Mouse (Mus musculus): ENCODE data around the gene Hyal3. TPM values are rescaled to one million over a fixed set of nuclear protein-coding genes. Genes with fewer than 3 reads are reported as not detected.

Hyal3 gene
- total RNA-seq, 2 experiments from 2014 or later = 1.6 TPM

- DNase-seq (ENCODE audit: low spot score in 2 of 2) = no peak
Measured at GRCm38 (mm10) chr9:107612945-107613569, 32.4 kb downstream of the Hyal3 start.

- no peak for DNase-seq (ENCODE audit: low spot score in 2 of 2)
Measured at GRCm38 (mm10) chr9:107615035-107615434, 34.4 kb downstream of the Hyal3 start.

GRCm38 (mm10) chr9:107617461-107617860 is 36.8 kb downstream of the Hyal3 start:
- no peak for DNase-seq (ENCODE audit: low spot score in 2 of 2)

GRCm38 (mm10) chr9:107618098-107618497 is 37.5 kb downstream of the Hyal3 start:
- no peak for DNase-seq (ENCODE audit: low spot score in 2 of 2)

- no peak for DNase-seq (ENCODE audit: low spot score in 2 of 2)
Measured at GRCm38 (mm10) chr9:107618778-107619545, 38.3 kb downstream of the Hyal3 start.

- no peak for DNase-seq (ENCODE audit: low spot score in 2 of 2)
Measured at GRCm38 (mm10) chr9:107619546-107619879, 38.9 kb downstream of the Hyal3 start.

- DNase-seq (ENCODE audit: low spot score in 2 of 2) = no peak
Measured at GRCm38 (mm10) chr9:107620954-107621353, 40.3 kb downstream of the Hyal3 start.

- no peak for DNase-seq (ENCODE audit: low spot score in 2 of 2)
Measured at GRCm38 (mm10) chr9:107624539-107624938, 43.9 kb downstream of the Hyal3 start.

- no peak for DNase-seq (ENCODE audit: low spot score in 2 of 2)
Measured at GRCm38 (mm10) chr9:107624951-107625350, 44.3 kb downstream of the Hyal3 start.

GRCm38 (mm10) chr9:107625351-107626128 is 44.9 kb downstream of the Hyal3 start:
- no peak for DNase-seq (ENCODE audit: low spot score in 2 of 2)

- no peak for DNase-seq (ENCODE audit: low spot score in 2 of 2)
Measured at GRCm38 (mm10) chr9:107626158-107626843, 45.7 kb downstream of the Hyal3 start.

GRCm38 (mm10) chr9:107626844-107627277 is 46.2 kb downstream of the Hyal3 start:
- DNase-seq (ENCODE audit: low spot score in 2 of 2) = peak; percentile 69 to 79

GRCm38 (mm10) chr9:107627387-107628255 is 47.0 kb downstream of the Hyal3 start:
- DNase-seq (ENCODE audit: low spot score in 2 of 2) = no peak

- DNase-seq (ENCODE audit: low spot score in 2 of 2) = no peak
Measured at GRCm38 (mm10) chr9:107628721-107629410, 48.2 kb downstream of the Hyal3 start.

GRCm38 (mm10) chr9:107629411-107629730 is 48.8 kb downstream of the Hyal3 start:
- DNase-seq (ENCODE audit: low spot score in 2 of 2) = no peak

- DNase-seq (ENCODE audit: low spot score in 2 of 2) = no peak
Measured at GRCm38 (mm10) chr9:107629901-107630425, 49.3 kb downstream of the Hyal3 start.

GRCm38 (mm10) chr9:107630576-107630975 is 50.0 kb downstream of the Hyal3 start:
- DNase-seq (ENCODE audit: low spot score in 2 of 2) = peak in 1 of 2 experiments; percentile 33

- DNase-seq (ENCODE audit: low spot score in 2 of 2) = no peak
Measured at GRCm38 (mm10) chr9:107631311-107631826, 50.8 kb downstream of the Hyal3 start.

GRCm38 (mm10) chr9:107631861-107632260 is 51.2 kb downstream of the Hyal3 start:
- no peak for DNase-seq (ENCODE audit: low spot score in 2 of 2)
